Mouse (Mus musculus) intestine, embryonic 14.5 days (tissue): ENCODE measurements around the gene Fcor. TPM values are rescaled to one million over a fixed set of nuclear protein-coding genes. Genes with fewer than 3 reads are reported as not detected.
A peak's percentile ranks its signal among the peaks of the same experiment; 100 is the strongest.

Source experiments
- ATAC-seq: fragments of 200-750 bp; cut with Nextera tagmentation; replicated peaks from 2 replicates; pipeline ENCODE4 v1.8.0; 2017; ENCODE audit warnings: low read depth, moderate number of reproducible peaks, moderate TSS enrichment, moderate library complexity; ENCODE audit not compliant: low FRiP score, low TSS enrichment
- DNase-seq: peaks from one replicate; pipeline ENCODE4 v3.0.0-alpha.2; 2018; ENCODE audit warnings: low spot score
- H3K27ac ChIP-seq: fragments of 300-500 bp; sonication (generic); 2 replicates; pipeline ENCODE4 v1.5.1; 2014; ENCODE audit warnings: low read depth, mild to moderate bottlenecking, control low read depth
- H3K27me3 ChIP-seq: fragments of 300-500 bp; sonication (generic); replicated peaks from 2 replicates; pipeline ENCODE4 v1.6.1; 2014; ENCODE audit warnings: low read length, control low read depth; ENCODE audit not compliant: control insufficient read depth, insufficient read depth
- H3K36me3 ChIP-seq: fragments of 300-500 bp; sonication (generic); 2 replicates; pipeline ENCODE4 v1.6.1; 2014; ENCODE audit warnings: low read length, control low read depth; ENCODE audit not compliant: control insufficient read depth, insufficient read depth
- H3K4me1 ChIP-seq: fragments of 300-500 bp; sonication (generic); replicated peaks from 2 replicates; pipeline ENCODE4 v1.6.1; 2014; ENCODE audit warnings: low read length, control low read depth, mixed read lengths; ENCODE audit not compliant: control insufficient read depth, insufficient read depth
- H3K4me2 ChIP-seq: fragments of 300-500 bp; sonication (generic); 2 replicates; pipeline ENCODE4 v1.6.1; 2014; ENCODE audit warnings: low read length
- H3K4me3 ChIP-seq: fragments of 300-500 bp; sonication (generic); 2 replicates; pipeline ENCODE4 v1.5.1; 2014; ENCODE audit warnings: low read depth, low read length, control low read depth, mixed read lengths
- H3K9ac ChIP-seq: fragments of 300-500 bp; sonication (generic); 2 replicates; pipeline ENCODE4 v1.6.1; 2014; ENCODE audit warnings: mild to moderate bottlenecking, low read length
- H3K9me3 ChIP-seq: fragments of 300-500 bp; sonication (generic); 2 replicates; pipeline ENCODE4 v1.6.1; 2016; ENCODE audit warnings: low read length, control low read depth; ENCODE audit not compliant: control insufficient read depth
- WGBS: fragments of 180-500 bp; shearing (Covaris S2); extraction: QIAGEN DNeasy Blood & Tissue Kit; methylation state at CpG from one replicate; pipeline ENCODE4 v1.1.7; 2014; 5-methylcytosine and 5-hydroxymethylcytosine counted together
- polyA plus RNA-seq: library from polyadenylated mRNA; unstranded; fragments of >200 nt; fragmentation: Nextera tagmentation; extraction: Ambion mirVana; gene quantifications from 2 replicates; pipeline ENCODE4 v1.2.1, GENCODE M21; 2014

Fcor gene
- polyA plus RNA-seq, 1 experiment from 2014 or later = 16.7 TPM

DNA sequence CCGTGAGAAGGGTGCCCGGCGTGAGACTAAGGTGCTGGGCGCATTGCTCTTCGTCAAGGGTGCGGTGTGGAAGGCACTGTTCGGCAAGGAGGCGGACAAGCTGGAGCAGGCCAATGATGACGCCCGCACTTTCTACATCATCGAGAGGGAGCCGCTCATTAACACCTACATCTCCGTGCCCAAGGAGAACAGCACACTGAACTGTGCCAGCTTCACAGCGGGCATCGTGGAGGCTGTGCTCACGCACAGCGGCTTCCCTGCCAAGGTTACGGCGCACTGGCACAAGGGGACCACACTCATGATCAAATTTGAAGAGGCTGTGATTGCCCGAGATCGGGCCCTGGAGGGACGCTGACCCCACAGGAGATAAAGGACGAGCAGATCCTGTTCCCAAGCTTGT, 7.1 kb upstream of the Fcor start:
- peaks cover 8% of the 10 kb centered on the region; the same call in 1 of the 2 replicates for H3K4me1 ChIP-seq
- DNase-seq (no peak), ATAC-seq (no peak)
- H3K27me3 ChIP-seq = no peaks in the 10 kb centered on the region
- H3K27ac ChIP-seq = no peak overlapping the region
- H3K4me2 ChIP-seq = no peak overlapping the region
- peaks cover 30% of the 10 kb centered on the region for H3K36me3 ChIP-seq
- whole genome bisulfite sequencing = 96% methylated on average over 23 of the region's 23 CpGs
- H3K9me3 ChIP-seq = no peaks in the 10 kb centered on the region
- no peak overlapping the region for H3K9ac ChIP-seq
- H3K4me3 ChIP-seq = no peak overlapping the region

DNA sequence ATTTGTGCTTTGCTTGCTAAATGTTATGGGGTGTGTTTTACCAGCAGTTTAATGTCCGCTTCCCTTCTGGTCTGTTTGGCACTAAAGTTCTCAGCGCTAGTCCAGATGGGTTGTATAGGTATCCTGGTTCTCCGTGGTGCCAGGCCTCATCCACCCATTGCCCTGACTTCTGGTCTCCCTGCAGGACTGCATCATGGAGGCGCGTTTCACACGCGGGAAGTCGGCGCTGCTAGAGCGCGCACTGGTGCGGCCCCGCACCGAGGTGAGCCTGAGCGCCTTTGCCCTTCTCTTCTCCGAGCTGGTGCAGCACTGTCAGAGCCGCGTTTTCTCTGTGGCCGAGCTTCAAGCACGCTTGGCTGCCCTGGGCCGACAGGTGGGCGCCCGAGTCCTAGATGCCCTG, 6.7 kb upstream of the Fcor start:
- WGBS = 95% methylated on average over 23 of the region's 23 CpGs
- H3K9me3 ChIP-seq = no peaks in the 10 kb centered on the region
- no peaks in the 10 kb centered on the region for H3K27me3 ChIP-seq
- no peak overlapping the region for H3K27ac ChIP-seq
- peaks cover 30% of the 10 kb centered on the region for H3K36me3 ChIP-seq
- no peak overlapping the region for H3K9ac ChIP-seq
- no peak overlapping the region for H3K4me3 ChIP-seq
- H3K4me1 ChIP-seq = peaks cover 8% of the 10 kb centered on the region; the same call in 1 of the 2 replicates
- DNase-seq (no peak), ATAC-seq (no peak)
- H3K4me2 ChIP-seq = no peak overlapping the region

DNA sequence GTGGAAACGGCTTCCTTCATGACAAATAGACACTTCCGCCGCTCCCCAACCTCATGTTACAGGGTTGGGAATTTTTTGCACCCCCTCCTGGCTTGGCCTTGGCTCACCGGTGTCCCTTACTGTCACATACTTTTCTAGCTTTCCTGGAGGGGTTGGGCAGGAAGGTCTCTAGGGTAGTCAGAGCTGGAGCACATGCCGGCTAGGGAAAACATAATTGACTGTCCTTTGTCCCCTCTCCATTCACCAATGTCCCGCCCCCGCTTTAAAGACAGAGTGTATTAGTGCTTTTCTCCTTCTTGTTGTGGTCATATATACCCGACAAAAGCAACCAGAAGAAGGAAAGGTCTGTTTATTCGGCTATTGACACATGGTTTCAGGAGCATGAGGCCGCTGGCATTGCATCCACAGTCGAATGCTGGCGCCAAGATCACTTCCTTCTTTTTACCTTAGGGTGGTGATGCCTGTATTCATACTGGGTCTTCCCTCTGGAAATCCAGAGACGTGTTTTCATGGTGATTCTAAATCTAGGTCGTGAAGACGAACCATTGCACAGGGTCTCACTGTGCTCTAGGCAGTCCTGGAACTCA, 4.9 kb upstream of the Fcor start:
- no peaks in the 10 kb centered on the region for H3K9me3 ChIP-seq
- peaks cover 10% of the 10 kb centered on the region; the same call in 1 of the 2 replicates for H3K4me1 ChIP-seq
- H3K27me3 ChIP-seq = no peaks in the 10 kb centered on the region

DNA sequence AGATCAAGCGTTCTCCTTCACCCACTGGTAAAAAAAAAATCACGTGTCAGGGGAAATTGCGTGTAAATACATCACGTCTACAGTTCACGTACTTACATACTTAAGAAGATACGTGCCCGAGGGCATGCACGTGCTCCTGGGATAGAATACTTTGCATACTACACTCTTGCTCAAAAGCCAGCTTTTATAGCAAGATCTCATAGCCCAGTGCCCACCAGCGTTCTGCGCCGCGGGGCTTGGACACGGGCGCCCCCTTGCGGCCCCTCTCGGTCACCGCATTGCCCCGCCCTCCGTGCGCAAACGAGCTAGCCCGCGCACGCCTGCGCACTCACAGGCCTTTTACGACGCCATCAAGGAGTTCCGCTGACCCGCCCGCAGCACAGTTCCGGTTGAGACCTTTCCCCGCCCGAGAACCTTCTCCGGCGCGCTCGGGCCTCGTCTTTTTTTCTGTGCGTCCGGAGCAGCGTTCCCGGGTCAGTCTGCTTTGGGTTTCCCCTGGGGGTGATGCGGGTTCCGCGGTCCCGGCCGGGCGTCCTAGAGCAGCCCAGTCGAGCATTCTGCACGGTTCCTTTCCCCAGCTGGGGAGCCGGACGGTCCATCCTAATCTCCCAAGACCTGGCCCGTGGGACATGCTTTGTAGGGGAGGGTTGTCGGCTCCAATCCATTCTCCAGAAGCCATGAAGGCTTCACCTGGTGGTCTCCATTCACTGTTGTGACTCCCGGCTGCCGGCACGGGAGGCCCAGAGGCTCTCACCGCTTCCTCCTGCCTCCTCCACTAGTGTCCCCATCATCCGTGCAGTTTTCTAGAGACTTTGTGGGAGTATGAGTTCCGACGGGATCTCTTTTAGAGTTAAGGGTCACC, 4.2 kb upstream of the Fcor start, which contains the start of gene Trappc5:
TSS of gene Trappc5 (plus strand) at position 169 of the 862 bp plus-strand sequence.
- H3K27ac ChIP-seq = peak within 1 kb of the TSS; percentile 92
- H3K4me1 ChIP-seq = peaks cover 10% of the 10 kb centered on the region; the same call in 1 of the 2 replicates
- WGBS = 1% methylated on average over 61 of the region's 61 CpGs
- DNase-seq (peak; percentile 95), ATAC-seq (peak; percentile 83)
- peak within 1 kb of the TSS; percentile 80 for H3K4me3 ChIP-seq
- no peaks in the 10 kb centered on the region for H3K27me3 ChIP-seq
- peaks cover 27% of the 10 kb centered on the region for H3K36me3 ChIP-seq
- no peaks in the 10 kb centered on the region for H3K9me3 ChIP-seq
- peak within 1 kb of the TSS; percentile 74 for H3K4me2 ChIP-seq
- peak within 1 kb of the TSS; percentile 79 for H3K9ac ChIP-seq

More for the DNA sequence above, 4.9 kb upstream of the Fcor start:
- peak overlapping the region; percentile 74 for H3K4me2 ChIP-seq
- peak overlapping the region; percentile 92 for H3K27ac ChIP-seq
- peaks cover 30% of the 10 kb centered on the region for H3K36me3 ChIP-seq
- WGBS = 2% methylated on average over 15 of the region's 15 CpGs
- peak overlapping the region; percentile 79 for H3K9ac ChIP-seq
- peak; percentile 7; the same call in 1 of the 2 replicates for ATAC-seq
- DNase-seq = peak; percentile 59
- peak overlapping the region; percentile 80 for H3K4me3 ChIP-seq

DNA sequence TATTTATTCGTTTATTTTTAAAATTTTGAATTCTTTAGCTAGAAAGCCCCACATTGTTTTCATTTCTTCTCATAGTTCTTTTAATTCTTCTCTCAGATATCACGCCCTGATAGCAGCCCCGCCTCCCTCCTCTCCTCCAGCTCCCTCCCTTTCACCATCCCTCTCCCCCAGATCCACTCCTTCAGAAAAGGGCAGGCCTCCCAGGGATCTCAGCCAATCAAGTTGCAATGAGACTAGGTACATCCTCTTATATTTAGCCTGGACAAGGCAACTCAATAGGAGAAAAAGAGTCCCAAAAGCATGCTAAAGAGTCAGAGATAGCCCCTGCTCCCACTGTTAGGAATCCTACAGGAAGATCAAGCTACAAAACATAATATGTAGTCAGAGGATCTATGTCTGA, 2.5 kb upstream of the Fcor start:
- 62% methylated on average over 3 of the region's 3 CpGs for WGBS
- DNase-seq = no peak

DNA sequence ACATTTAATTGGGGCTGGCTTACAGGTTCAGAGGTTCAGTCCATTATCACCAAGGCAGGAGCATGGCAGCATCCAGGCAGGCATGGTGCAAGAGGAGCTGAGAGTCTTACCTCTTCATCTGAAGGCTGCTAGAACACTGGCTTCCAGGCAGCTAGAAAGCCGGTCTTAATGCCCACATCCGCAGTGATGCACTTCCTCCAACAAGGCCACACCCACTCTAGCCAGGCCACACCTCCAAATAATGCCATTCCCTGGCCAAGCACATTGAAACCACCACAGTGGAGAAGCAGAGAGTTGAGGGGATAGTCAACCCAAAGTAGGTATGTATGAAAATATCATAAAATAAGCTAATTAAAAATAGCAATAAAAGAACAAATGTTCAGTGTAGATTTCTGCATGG, 1.8 kb downstream of the Fcor start:
- Histone ChIP-seq H3K4me2 (no peak overlapping the region), H3K9ac (no peak overlapping the region), H3K9me3 (no peaks in the 10 kb centered on the region), H3K36me3 (no peaks in the 10 kb centered on the region), H3K4me1 (0 out of 2 replicates have a peak, but pooled peaks cover 2% of the 10 kb centered on the region), H3K27me3 (no peaks in the 10 kb centered on the region), H3K27ac (no peak overlapping the region), H3K4me3 (no peak overlapping the region)
- ATAC-seq (no peak), DNase-seq (no peak)
- WGBS = 78% methylated on average over 2 of the region's 2 CpGs

More for the DNA sequence above, 2.5 kb upstream of the Fcor start:
- no peaks in the 10 kb centered on the region for H3K9me3 ChIP-seq
- no peak overlapping the region for H3K4me3 ChIP-seq
- H3K27ac ChIP-seq = no peak overlapping the region
- ATAC-seq = no peak
- peaks cover 10% of the 10 kb centered on the region; the same call in 1 of the 2 replicates for H3K4me1 ChIP-seq
- H3K27me3 ChIP-seq = no peaks in the 10 kb centered on the region
- H3K36me3 ChIP-seq = peaks cover 11% of the 10 kb centered on the region
- no peak overlapping the region for H3K9ac ChIP-seq
- no peak overlapping the region for H3K4me2 ChIP-seq

DNA sequence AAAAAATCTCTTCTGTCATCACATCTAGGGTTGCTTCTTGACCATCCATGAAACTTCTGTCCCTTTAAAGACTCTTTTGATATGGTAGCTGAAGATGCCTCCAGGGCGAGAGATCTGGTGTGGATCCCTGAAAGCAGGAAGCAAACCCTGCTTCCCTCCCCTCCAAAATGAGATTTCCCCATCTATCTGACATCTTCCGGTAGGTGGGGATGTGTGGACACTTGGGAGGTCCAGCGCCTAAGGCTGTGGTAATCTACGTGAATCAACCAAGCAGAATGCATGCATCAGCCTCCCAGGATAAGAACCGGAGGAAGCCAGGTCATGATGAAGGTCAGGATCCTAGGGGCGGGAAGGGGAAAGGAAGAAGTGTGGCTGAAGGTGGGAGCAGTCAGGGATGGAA, 6.7 kb downstream of the Fcor start, which contains the start of gene Mcemp1:
TSS of gene Mcemp1 (plus strand) at position 248 of the 400 bp plus-strand sequence.
- no peak for ATAC-seq

DNA sequence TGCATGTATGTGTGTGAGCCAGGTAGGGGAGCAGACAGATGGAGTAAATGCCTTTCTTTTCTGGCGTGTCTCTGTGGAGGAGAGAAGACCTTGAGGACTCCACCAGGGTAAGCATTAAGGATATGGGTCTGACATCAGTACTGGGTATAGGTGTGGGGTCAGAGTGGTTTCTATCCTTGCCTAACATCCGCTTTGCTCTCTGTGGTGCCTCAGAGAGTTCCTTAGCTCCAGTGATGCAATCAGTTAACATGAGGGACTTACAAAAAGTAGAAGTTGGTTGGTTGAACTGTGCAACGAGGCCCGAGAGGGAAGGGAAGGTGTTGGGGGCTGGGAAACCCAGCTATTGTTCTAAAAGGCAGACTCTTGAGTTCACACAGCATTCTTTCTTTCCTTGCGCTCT, 7.8 kb downstream of the Fcor start:
- H3K4me2 ChIP-seq = no peak overlapping the region
- no peaks in the 10 kb centered on the region for H3K4me1 ChIP-seq
- H3K27ac ChIP-seq = no peak overlapping the region
- no peak overlapping the region for H3K9ac ChIP-seq
- H3K27me3 ChIP-seq = no peaks in the 10 kb centered on the region
- no peaks in the 10 kb centered on the region for H3K9me3 ChIP-seq
- WGBS = 68% methylated on average over 5 of the region's 5 CpGs
- no peak overlapping the region for H3K4me3 ChIP-seq
- DNase-seq = no peak
- no peaks in the 10 kb centered on the region for H3K36me3 ChIP-seq
- no peak for ATAC-seq

More for the DNA sequence above, 6.7 kb downstream of the Fcor start, which contains the start of gene Mcemp1:
- Histone ChIP-seq H3K4me3 (no peak within 1 kb of the TSS), H3K27ac (no peak within 1 kb of the TSS), H3K27me3 (no peaks in the 10 kb centered on the region), H3K9me3 (no peaks in the 10 kb centered on the region), H3K4me1 (no peaks in the 10 kb centered on the region), H3K36me3 (no peaks in the 10 kb centered on the region), H3K9ac (no peak within 1 kb of the TSS), H3K4me2 (no peak within 1 kb of the TSS)
- no peak for DNase-seq
- 77% methylated on average over 6 of the region's 6 CpGs for WGBS
